Mouse (Mus musculus): ENCODE measurements at regions not wholly inside any gene's neighbourhood (a gene's known extent, or its start where the extent isn't known, plus 50 kb on each side); places are given as distances from the start of the nearest gene placed in this dataset.
A peak's percentile ranks its signal among the peaks of the same experiment; 100 is the strongest.

GRCm38 (mm10) chr4:34227611-34228010 lies 177.6 kb upstream of the Spaca1 start:
- DNase-seq, result peak; percentile 35

- peak; percentile 86 for DNase-seq
Measured at GRCm38 (mm10) chr4:34231270-34231669, 181.3 kb upstream of the Spaca1 start.

GRCm38 (mm10) chr4:34234204-34234603 lies 184.2 kb upstream of the Spaca1 start:
- DNase-seq, result no peak

GRCm38 (mm10) chr4:34234645-34235044 lies 184.7 kb upstream of the Spaca1 start:
- DNase-seq, result no peak

- no peak for DNase-seq
Measured at GRCm38 (mm10) chr4:34237791-34238190, 187.8 kb upstream of the Spaca1 start.

DNA sequence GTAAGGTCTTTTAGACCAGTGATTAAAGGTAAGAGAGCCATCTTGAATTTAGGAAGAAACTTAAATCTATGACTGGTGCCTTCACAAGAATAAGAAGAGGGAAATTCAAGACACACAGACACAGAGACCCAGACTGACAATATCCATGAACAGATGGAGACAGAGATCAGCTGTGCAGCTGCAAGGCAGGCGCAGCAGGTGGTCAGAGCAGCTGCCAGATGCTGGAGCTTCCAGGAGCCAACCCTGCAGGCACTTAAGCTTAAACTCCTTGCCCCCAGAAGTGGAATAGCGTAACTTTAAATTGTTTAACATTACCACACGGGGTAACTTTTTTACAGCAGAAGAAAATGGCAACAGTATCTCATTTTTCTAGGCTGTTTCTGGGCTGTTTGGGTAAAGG lies 189.6 kb upstream of the Spaca1 start:
- no peak for DNase-seq

- no peak for DNase-seq
Measured at GRCm38 (mm10) chr4:34241060-34241571, 191.1 kb upstream of the Spaca1 start.

GRCm38 (mm10) chr4:34241673-34242072 lies 191.7 kb upstream of the Spaca1 start:
- DNase-seq, result no peak

DNA sequence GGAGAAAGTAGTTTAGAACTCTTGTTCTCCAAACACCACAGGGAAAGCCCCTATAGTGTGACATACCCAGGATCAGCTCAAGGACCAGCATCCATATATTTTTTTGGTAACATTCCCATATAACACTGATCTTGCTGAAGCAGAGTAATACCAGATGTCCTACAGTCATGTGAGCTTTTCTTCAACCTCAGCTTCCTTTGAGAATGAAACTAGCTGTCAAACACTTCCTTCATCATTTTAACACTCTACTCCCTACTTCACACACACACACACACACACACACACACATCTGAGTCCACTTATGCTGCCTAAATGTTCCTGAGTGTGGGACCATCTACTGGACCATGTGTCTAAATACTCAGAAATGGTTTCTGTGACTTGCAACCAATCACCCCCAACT lies 209.5 kb upstream of the Spaca1 start:
- no peak for DNase-seq

DNA sequence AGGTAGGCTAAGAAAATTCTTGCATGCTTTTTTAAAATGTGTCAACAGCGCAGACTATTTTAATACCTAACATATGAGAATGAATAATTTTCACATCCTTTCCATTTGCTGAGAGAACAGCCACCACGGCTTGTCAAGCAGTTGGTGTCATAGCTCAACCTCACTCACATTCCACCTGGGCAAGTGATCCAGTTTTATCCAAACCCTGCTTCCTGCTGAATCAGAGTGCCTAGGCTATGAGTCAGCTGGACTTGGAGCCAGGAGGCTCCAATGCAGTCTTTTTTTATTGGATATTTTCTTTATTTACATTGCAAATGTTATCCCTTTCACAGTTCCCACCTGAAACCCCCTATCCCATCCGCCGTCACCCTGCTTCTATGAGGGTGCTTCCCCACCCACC lies 210.5 kb upstream of the Spaca1 start:
- DNase-seq, result no peak

DNA sequence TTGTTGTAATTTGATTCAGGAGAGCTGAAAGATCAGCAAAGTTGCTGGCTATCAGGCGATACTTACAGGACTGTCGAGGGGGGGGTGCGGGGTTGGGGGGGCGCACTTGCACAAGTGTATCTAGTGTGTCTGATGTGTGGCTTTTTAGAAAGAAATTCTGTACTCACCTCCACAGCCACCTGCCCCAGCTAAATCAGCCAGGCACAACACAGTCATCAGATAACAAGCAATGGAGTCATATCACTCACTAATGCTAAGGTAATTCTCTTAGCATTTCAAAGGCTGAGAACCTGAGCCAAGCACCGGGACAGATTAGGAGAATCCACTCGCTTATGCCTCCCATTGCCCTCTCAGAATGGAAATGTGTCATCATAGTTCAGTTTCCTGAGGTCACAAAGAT lies 211.8 kb upstream of the Spaca1 start:
- no peak for DNase-seq

- no peak for DNase-seq
Measured at GRCm38 (mm10) chr4:34264431-34264830, 214.4 kb upstream of the Spaca1 start.

GRCm38 (mm10) chr4:34274316-34274715 lies 224.3 kb upstream of the Spaca1 start:
- DNase-seq, result no peak

DNA sequence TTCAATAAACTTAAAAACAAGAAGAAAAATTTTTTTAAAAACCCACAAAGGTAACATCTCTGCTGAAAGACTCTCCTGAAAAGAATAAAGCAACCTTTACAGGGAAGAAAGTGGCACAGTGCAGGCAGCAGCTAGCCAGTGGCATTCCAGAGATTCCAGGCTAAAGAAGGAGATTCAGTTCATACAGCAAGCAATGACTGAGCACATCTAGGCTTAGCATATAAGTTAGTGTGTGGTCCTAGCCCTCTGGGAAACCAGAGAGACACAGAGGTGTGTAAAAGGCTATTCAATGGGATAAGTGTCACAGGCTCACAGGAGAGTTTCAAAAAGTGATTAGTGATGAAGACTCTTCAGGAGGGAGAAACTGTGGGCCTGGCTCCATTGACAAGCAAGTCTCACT lies 225.4 kb upstream of the Spaca1 start:
- DNase-seq, result no peak

GRCm38 (mm10) chr4:34302504-34303108 lies 248.1 kb upstream of the Akirin2 start:
- DNase-seq, result no peak

GRCm38 (mm10) chr4:34308921-34309563 lies 241.7 kb upstream of the Akirin2 start:
- DNase-seq, result no peak

- no peak for DNase-seq
Measured at GRCm38 (mm10) chr4:34310061-34310642, 240.6 kb upstream of the Akirin2 start.

GRCm38 (mm10) chr4:34315848-34316247 lies 234.9 kb upstream of the Akirin2 start:
- no peak for DNase-seq

- DNase-seq, result no peak
Measured at GRCm38 (mm10) chr4:34322841-34323240, 227.9 kb upstream of the Akirin2 start.

DNA sequence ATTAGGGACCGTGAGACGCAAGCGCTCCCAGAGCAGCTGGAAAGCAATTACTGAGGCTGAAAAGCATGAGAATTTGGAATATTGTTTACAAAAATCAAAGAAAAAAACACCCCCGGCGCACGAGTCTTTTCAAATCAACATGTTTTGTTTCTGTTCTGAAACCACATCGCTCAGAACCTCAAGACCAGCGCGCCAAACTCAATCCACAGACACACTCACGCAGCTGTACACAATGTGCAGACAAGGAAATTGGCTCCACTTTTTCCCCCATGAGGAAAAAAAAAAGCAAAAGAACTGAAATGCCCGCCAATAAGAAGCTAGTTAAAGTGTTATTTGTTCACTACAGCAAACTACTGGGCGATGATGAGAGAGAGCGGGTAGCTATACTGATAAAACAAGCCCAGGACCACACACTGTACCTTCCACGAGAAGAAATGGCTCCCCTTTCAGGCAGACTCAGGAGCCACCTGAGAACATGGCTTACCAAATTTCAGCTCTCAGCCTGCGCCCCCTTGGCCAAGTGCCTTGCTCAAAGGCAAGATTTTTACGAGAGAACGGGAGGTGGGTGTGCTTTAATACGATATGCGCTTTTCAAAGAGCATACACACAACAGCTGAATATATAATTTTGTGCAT lies 222.5 kb upstream of the Akirin2 start:
- no peak for DNase-seq

DNA sequence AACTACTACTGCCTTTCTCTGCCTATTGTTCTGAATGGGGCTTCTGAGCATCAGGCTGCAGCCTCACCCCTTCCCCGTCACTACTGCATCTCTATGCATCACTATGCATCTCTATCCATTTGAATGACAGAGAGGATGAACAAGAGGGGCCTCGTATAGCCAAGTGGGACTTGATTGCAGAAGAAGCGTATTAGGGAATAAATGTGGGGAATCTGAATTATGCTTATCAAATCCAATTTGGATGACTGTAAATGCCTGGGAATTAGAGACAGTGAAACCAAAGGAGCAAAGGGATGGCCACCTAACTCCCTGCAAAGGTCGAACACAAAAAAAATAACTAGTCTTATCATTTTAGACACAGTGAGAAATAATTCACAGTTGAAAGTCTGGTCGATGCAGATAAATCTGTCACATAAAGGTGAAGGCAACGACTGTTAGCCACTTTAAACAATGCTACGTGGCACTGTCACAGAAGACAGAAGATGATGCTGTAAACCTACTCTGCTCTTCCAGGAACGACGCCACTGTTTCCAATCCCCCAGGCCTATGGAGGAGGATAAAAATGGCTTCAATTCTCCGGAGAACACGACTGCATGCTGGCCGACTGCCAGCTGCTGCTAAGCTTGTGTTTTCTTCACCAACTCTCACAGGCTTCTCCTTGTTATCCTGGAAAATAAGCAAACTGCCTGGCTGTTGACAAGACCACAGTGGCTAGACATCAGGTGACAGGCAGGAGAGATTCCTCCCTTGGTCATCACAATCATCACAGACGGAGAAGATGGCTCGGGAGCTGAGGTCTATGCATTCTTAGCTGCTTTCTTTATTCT lies 213.6 kb upstream of the Akirin2 start:
- no peak for DNase-seq

DNA sequence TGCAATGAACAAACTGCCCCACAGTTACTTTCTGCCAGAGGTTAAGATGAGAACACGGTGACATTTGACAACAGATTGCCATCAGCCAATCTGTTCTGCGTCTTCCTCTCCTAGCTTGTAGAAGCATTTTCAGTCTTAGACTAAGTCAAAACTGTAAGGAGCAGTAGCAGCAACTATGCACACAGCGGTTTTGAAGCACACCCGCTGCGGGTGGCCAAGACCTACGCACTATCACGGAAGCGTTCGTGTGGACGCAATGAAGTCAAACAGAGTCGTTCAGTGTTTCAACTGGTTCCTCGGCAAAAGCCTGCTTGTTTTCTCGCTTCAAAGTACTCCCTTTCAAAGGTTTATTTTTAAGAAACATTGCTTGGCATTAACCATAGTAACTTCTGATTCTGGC lies 212.9 kb upstream of the Akirin2 start:
- DNase-seq, result no peak

GRCm38 (mm10) chr4:34340057-34340456 lies 210.7 kb upstream of the Akirin2 start:
- no peak for DNase-seq
